Mouse (Mus musculus): ENCODE results near the gene Suv39h1.

DNA sequence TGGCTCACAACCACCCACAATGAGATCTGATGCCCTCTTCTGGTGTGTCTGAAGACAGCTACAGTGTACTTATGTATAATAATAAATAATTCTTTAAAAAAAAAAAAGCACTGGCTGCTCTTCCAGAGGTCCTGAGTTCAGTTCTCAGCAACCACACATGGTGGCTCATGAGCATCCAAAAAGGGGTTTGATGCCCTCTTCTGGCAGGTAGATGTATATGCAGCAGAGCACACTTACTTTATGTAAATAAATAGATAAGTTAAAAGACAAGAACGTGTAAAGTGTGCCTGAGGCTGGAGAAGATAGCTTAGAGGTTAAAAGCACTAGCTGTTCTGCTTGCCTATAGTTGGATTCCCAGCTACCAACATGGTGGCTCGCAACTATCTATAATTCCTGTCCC, 49.8 kb downstream of the Suv39h1 start:
- no peak for TF ChIP-seq POLR2A (IDR thresholded peaks at IDR 0.05; ENCODE audit: insufficient read length, low read depth)
- no peak for TF ChIP-seq POLR2AphosphoS2 (IDR thresholded peaks at IDR 0.05; ENCODE audit: insufficient read length, low read depth)
- TF ChIP-seq USF1 (IDR thresholded peaks at IDR 0.05; ENCODE audit: low read depth) = no peak
- no peak for TF ChIP-seq TCF12 (IDR thresholded peaks at IDR 0.05; ENCODE audit: insufficient read depth, poor library complexity, severe bottlenecking)
